Mouse (Mus musculus): ENCODE measurements around the gene Cacna1c. TPM values are rescaled to one million over a fixed set of nuclear protein-coding genes. Genes with fewer than 3 reads are reported as not detected.

Cacna1c gene
- total RNA-seq, 2 experiments from 2014 or later: 0.11 TPM; not detected in 1

- no peak for ATAC-seq (ENCODE audit: poor library complexity, severe bottlenecking)
Measured at GRCm38 (mm10) chr6:119174307-119175074, 21.7 kb downstream of the Cacna1c start.

- ATAC-seq (ENCODE audit: poor library complexity, severe bottlenecking): no peak
Measured at GRCm38 (mm10) chr6:119165677-119166076, 30.5 kb downstream of the Cacna1c start.

GRCm38 (mm10) chr6:119145109-119145508, 51.1 kb downstream of the Cacna1c start:
- ATAC-seq (ENCODE audit: poor library complexity, severe bottlenecking): no peak

GRCm38 (mm10) chr6:119139561-119139960, 56.7 kb downstream of the Cacna1c start:
- no peak for ATAC-seq (ENCODE audit: poor library complexity, severe bottlenecking)

- ATAC-seq (ENCODE audit: poor library complexity, severe bottlenecking): no peak
Measured at GRCm38 (mm10) chr6:119137768-119138167, 58.5 kb downstream of the Cacna1c start.

- ATAC-seq (ENCODE audit: poor library complexity, severe bottlenecking): no peak
Measured at GRCm38 (mm10) chr6:119132863-119133262, 63.4 kb downstream of the Cacna1c start.

GRCm38 (mm10) chr6:119132111-119132735, 64.0 kb downstream of the Cacna1c start:
- ATAC-seq (ENCODE audit: poor library complexity, severe bottlenecking): no peak

- peak; percentile 52; the same call in 1 of the 2 replicates for ATAC-seq (ENCODE audit: poor library complexity, severe bottlenecking)
Measured at GRCm38 (mm10) chr6:119129664-119130063, 66.6 kb downstream of the Cacna1c start.

GRCm38 (mm10) chr6:119128521-119128920, 67.7 kb downstream of the Cacna1c start:
- ATAC-seq (ENCODE audit: poor library complexity, severe bottlenecking): no peak

GRCm38 (mm10) chr6:119128076-119128475, 68.1 kb downstream of the Cacna1c start:
- no peak for ATAC-seq (ENCODE audit: poor library complexity, severe bottlenecking)

GRCm38 (mm10) chr6:119126991-119127390, 69.2 kb downstream of the Cacna1c start:
- no peak for ATAC-seq (ENCODE audit: poor library complexity, severe bottlenecking)

- no peak for ATAC-seq (ENCODE audit: poor library complexity, severe bottlenecking)
Measured at GRCm38 (mm10) chr6:119118371-119118770, 77.8 kb downstream of the Cacna1c start.

- ATAC-seq (ENCODE audit: poor library complexity, severe bottlenecking): no peak
Measured at GRCm38 (mm10) chr6:119116290-119116689, 79.9 kb downstream of the Cacna1c start.

GRCm38 (mm10) chr6:119113362-119113761, 82.9 kb downstream of the Cacna1c start:
- ATAC-seq (ENCODE audit: poor library complexity, severe bottlenecking): no peak

- ATAC-seq (ENCODE audit: poor library complexity, severe bottlenecking): no peak
Measured at GRCm38 (mm10) chr6:119110369-119110768, 85.8 kb downstream of the Cacna1c start.

- ATAC-seq (ENCODE audit: poor library complexity, severe bottlenecking): peak; percentile 63
Measured at GRCm38 (mm10) chr6:119108466-119109394, 87.5 kb downstream of the Cacna1c start.

- ATAC-seq (ENCODE audit: poor library complexity, severe bottlenecking): no peak
Measured at GRCm38 (mm10) chr6:119107856-119108465, 88.3 kb downstream of the Cacna1c start.

GRCm38 (mm10) chr6:119107140-119107855, 88.9 kb downstream of the Cacna1c start:
- ATAC-seq (ENCODE audit: poor library complexity, severe bottlenecking): no peak

- no peak for ATAC-seq (ENCODE audit: poor library complexity, severe bottlenecking)
Measured at GRCm38 (mm10) chr6:119106726-119107125, 89.5 kb downstream of the Cacna1c start.

All from megakaryocyte, adult 5-6 weeks (primary cell).